ENCODE assay signal across 11 mouse cellular contexts in genomic region chr4:140854455-140854864, GRCm38 (mm10). TPM values are rescaled to one million over a fixed set of nuclear protein-coding genes. Genes with fewer than 3 reads are reported as not detected.
DNase-seq lines count a peak whose midpoint lies in the region; ATAC-seq and TF ChIP-seq lines count a peak whose summit lies in the region.
"Had no signal": no experiment of that assay in that cellular context is flagged by ENCODE, and none has a peak within 500 bp of the region (broad histone marks: within the 10 kb centered on the region; RNA-seq: fewer than 3 reads in every experiment).

No protein-coding gene starts in this region.

- TF ChIP-seq EP300 in MEL (IDR thresholded peaks at IDR 0.05; ENCODE audit: low read depth in 1 of 2, low read length in 2 of 2): peak; percentile 81 to 91
- TF ChIP-seq EP300 in liver, postnatal 0 days (IDR thresholded peaks at IDR 0.05; ENCODE audit: low read depth): peak; percentile 99

- no peak for DNase-seq in heart, postnatal 25 days (ENCODE audit: low spot score)
- DNase-seq in MEL (ENCODE audit: low read depth, low spot score): peak; percentile 70
- DNase-seq in liver, postnatal 0 days: peak; percentile 61
- no peak for DNase-seq in thymus, postnatal 4 days
- DNase-seq in lung, adult 2 months: no peak
- DNase-seq: heart, postnatal 14 days had no signal

- H3K4me2 ChIP-seq in heart, embryonic 11.5 days: no peak overlapping the region
- peak overlapping the region; percentile 45 for H3K4me2 ChIP-seq in liver, postnatal 0 days (ENCODE audit: low read depth, low read length)
- H3K4me2 ChIP-seq in neural tube, embryonic 15.5 days: no peak overlapping the region
- H3K4me2 ChIP-seq: lung, embryonic 15.5 days had no signal

- H3K27me3 ChIP-seq in heart, embryonic 11.5 days (ENCODE audit: control insufficient read depth, insufficient read depth, low read length): peaks cover 6% of the 10 kb centered on the region; the same call in 1 of the 2 replicates
- no peaks in the 10 kb centered on the region for H3K27me3 ChIP-seq in MEL (ENCODE audit: control insufficient read depth in 1 of 2, insufficient read depth in 2 of 2, low read length in 2 of 2)
- no peaks in the 10 kb centered on the region for H3K27me3 ChIP-seq in liver, postnatal 0 days (ENCODE audit: insufficient read depth, low read length)
- no peaks in the 10 kb centered on the region for H3K27me3 ChIP-seq in neural tube, embryonic 15.5 days (replicated peaks)
- H3K27me3 ChIP-seq: lung, embryonic 15.5 days had no signal

- 30% methylated on average over 10 of the region's 10 CpGs for WGBS in heart, embryonic 11.5 days (ENCODE audit: insufficient replicate concordance)
- 32% methylated on average over 10 of the region's 10 CpGs for WGBS in liver, postnatal 0 days (ENCODE audit: insufficient replicate concordance)
- WGBS in neural tube, embryonic 15.5 days: 68% methylated on average over 10 of the region's 10 CpGs
- 44% methylated on average over 10 of the region's 10 CpGs for WGBS in lung, adult 2 months

- H3K79me2 ChIP-seq in MEL (ENCODE audit: control insufficient read depth, insufficient read depth, low read length, poor library complexity): no peaks in the 10 kb centered on the region

- peak overlapping the region; percentile 19; the same call in 1 of the 2 replicates for H3K9ac ChIP-seq in heart, embryonic 11.5 days (ENCODE audit: low read depth, low read length)
- H3K9ac ChIP-seq in MEL (ENCODE audit: control insufficient read depth, low read depth, low read length, poor library complexity, severe bottlenecking): no peak overlapping the region
- H3K9ac ChIP-seq in liver, postnatal 0 days (replicated peaks): peak overlapping the region; percentile 44
- H3K9ac ChIP-seq in neural tube, embryonic 15.5 days (replicated peaks): no peak overlapping the region
- H3K9ac ChIP-seq: lung, embryonic 15.5 days had no signal

- TF ChIP-seq POLR2A in MEL (IDR thresholded peaks at IDR 0.05; ENCODE audit: control insufficient read depth in 1 of 2, insufficient read depth in 1 of 2, low read depth in 1 of 2, low read length in 2 of 2, poor library complexity in 1 of 2): no peak
- TF ChIP-seq POLR2A in lung, adult 2 months (IDR thresholded peaks at IDR 0.05; ENCODE audit: borderline replicate concordance, extremely low read depth, low read depth, low read length): no peak

- TF ChIP-seq CTCF in MEL (IDR thresholded peaks at IDR 0.05 in 2 of 3, conservative IDR thresholded peaks at IDR 0.05 in 1 of 3; ENCODE audit: control insufficient read depth in 1 of 3, insufficient read depth in 1 of 3, low read depth in 2 of 3, low read length in 3 of 3, poor library complexity in 1 of 3, severe bottlenecking in 1 of 3): no peak
- no peak for TF ChIP-seq CTCF in liver, postnatal 0 days (IDR thresholded peaks at IDR 0.05; ENCODE audit: low read depth)
- no peak for TF ChIP-seq CTCF in lung, adult 2 months (IDR thresholded peaks at IDR 0.05; ENCODE audit: insufficient read depth, low read length)

- ATAC-seq in heart, embryonic 11.5 days (replicated peaks; ENCODE audit: insufficient number of reproducible peaks, low FRiP score, low TSS enrichment): peak; percentile 74
- peak; percentile 79 for ATAC-seq in erythroblast, adult 5-6 weeks (replicated peaks; ENCODE audit: low FRiP score, poor library complexity, severe bottlenecking)
- peak; percentile 87 for ATAC-seq in liver, postnatal 0 days
- ATAC-seq in neural tube, embryonic 15.5 days (ENCODE audit: low FRiP score): no peak

- H3K27ac ChIP-seq in heart, embryonic 11.5 days (ENCODE audit: low read depth, low read length): peak overlapping the region; percentile 71
- H3K27ac ChIP-seq in MEL (ENCODE audit: control insufficient read depth, low read depth, low read length): peak overlapping the region; percentile 31; the same call in 1 of the 2 replicates
- peak overlapping the region; percentile 97 for H3K27ac ChIP-seq in liver, postnatal 0 days (ENCODE audit: low read depth)
- no peak overlapping the region for H3K27ac ChIP-seq in neural tube, embryonic 15.5 days (replicated peaks)
- H3K27ac ChIP-seq: lung, embryonic 15.5 days had no signal

- no peak overlapping the region for H3K4me3 ChIP-seq in heart, embryonic 11.5 days (ENCODE audit: low read depth, low read length)
- H3K4me3 ChIP-seq in MEL (ENCODE audit: control insufficient read depth in 1 of 2, insufficient read depth in 1 of 2, low read depth in 2 of 2, low read length in 2 of 2): no peak overlapping the region
- H3K4me3 ChIP-seq in liver, postnatal 0 days (ENCODE audit: low read depth, low read length): no peak overlapping the region
- H3K4me3 ChIP-seq in neural tube, embryonic 15.5 days (replicated peaks): no peak overlapping the region
- no peak overlapping the region for H3K4me3 ChIP-seq in lung, adult 2 months (replicated peaks; ENCODE audit: extremely low read depth, low read depth, low read length)
- H3K4me3 ChIP-seq: lung, embryonic 15.5 days had no signal

- TF ChIP-seq RAD21 in MEL (IDR thresholded peaks at IDR 0.05; ENCODE audit: low read depth, low read length): no peak

- no peaks in the 10 kb centered on the region for H3K9me3 ChIP-seq in heart, embryonic 11.5 days (replicated peaks; ENCODE audit: control insufficient read depth, low read length)
- H3K9me3 ChIP-seq in MEL (replicated peaks; ENCODE audit: insufficient read depth, low read length): no peaks in the 10 kb centered on the region
- no peaks in the 10 kb centered on the region for H3K9me3 ChIP-seq in liver, postnatal 0 days (ENCODE audit: low read length)
- H3K9me3 ChIP-seq in neural tube, embryonic 15.5 days (replicated peaks): no peaks in the 10 kb centered on the region
- H3K9me3 ChIP-seq: lung, embryonic 15.5 days had no signal

- intact Hi-C loops in heart, postnatal 25 days (cut with DNase I): no loop called here

- H3K36me3 ChIP-seq in heart, embryonic 11.5 days (ENCODE audit: control insufficient read depth, insufficient read depth, low read length): no peaks in the 10 kb centered on the region
- peaks cover 0 to 6% of the 10 kb centered on the region in 2 experiments; a peak in 2 of 4 replicates for H3K36me3 ChIP-seq in MEL (ENCODE audit: control insufficient read depth in 1 of 2, insufficient read depth in 2 of 2, low read length in 2 of 2)
- no peaks in the 10 kb centered on the region for H3K36me3 ChIP-seq in liver, postnatal 0 days (replicated peaks; ENCODE audit: insufficient read depth, low read length)
- no peaks in the 10 kb centered on the region for H3K36me3 ChIP-seq in neural tube, embryonic 15.5 days
- H3K36me3 ChIP-seq: lung, embryonic 15.5 days had no signal

- 0 out of 2 replicates have a peak, but pooled peaks cover 2% of the 10 kb centered on the region for H3K4me1 ChIP-seq in heart, embryonic 11.5 days (ENCODE audit: control insufficient read depth, insufficient read depth, low read length)
- H3K4me1 ChIP-seq in MEL (ENCODE audit: control insufficient read depth in 1 of 2, insufficient read depth in 2 of 2, low read length in 2 of 2): peaks cover 3 to 31% of the 10 kb centered on the region in 2 experiments; a peak in 3 of 4 replicates
- peaks cover 41% of the 10 kb centered on the region for H3K4me1 ChIP-seq in liver, postnatal 0 days (ENCODE audit: insufficient read depth)
- no peaks in the 10 kb centered on the region for H3K4me1 ChIP-seq in neural tube, embryonic 15.5 days
- no peaks in the 10 kb centered on the region for H3K4me1 ChIP-seq in lung, adult 2 months (ENCODE audit: control insufficient read depth, insufficient read depth, low read length)

TF ChIP-seq in MEL, 35 proteins besides CTCF, POLR2A, EP300 and RAD21 (continues in another document):
- TF ChIP-seq TBP (IDR thresholded peaks at IDR 0.05; ENCODE audit: low read depth, low read length) (no peak), ETS1 (IDR thresholded peaks at IDR 0.05; ENCODE audit: low read depth, low read length) (peak; percentile 90)

RNA-seq across cellular contexts. Expression of gene Padi1, which starts 8.9 kb away (rescaled TPM):
- polyA plus RNA-seq in heart, embryonic 11.5 days (2014; fragmentation: Nextera tagmentation; extraction: Ambion mirVana): 0.19 and 0.24 TPM in 2 replicates
- total RNA-seq in heart, postnatal 25 days (2021): not detected
- 0.26 and 0.31 TPM in 2 replicates for total RNA-seq in MEL (2012; rRNA removed)
- polyA plus RNA-seq in MEL (2012; ENCODE audit: insufficient read depth in 1 of 2, insufficient read length in 2 of 2, low read depth in 1 of 2, low replicate concordance in 2 of 2, missing spikeins in 1 of 2): under 1 TPM in 1 of 2 experiments, not detected in 1; 0.40 TPM
- total RNA-seq in erythroblast, adult 5-6 weeks (2015; ENCODE audit: low replicate concordance): not detected in 2 replicates
- total RNA-seq in erythroblast, adult 5-6 weeks (2017; ENCODE audit: low replicate concordance): not detected in 2 replicates
- 0.02 TPM in 1 of 2 replicates, not detected in the other for polyA plus RNA-seq in liver, postnatal 0 days (2015; fragmentation: Nextera tagmentation; extraction: Ambion mirVana)
- 0.08 and 0.24 TPM in 2 replicates for polyA plus RNA-seq in neural tube, embryonic 15.5 days (2015; fragmentation: Nextera tagmentation; extraction: Ambion mirVana)
- polyA plus RNA-seq in lung, adult 2 months (2012; rRNA removed): 0.36 and 1.9 TPM in 2 replicates
- total RNA-seq: heart, postnatal 14 days; layer of hippocampus, adult 18-20 months had no signal

RNA-seq across cellular contexts. Expression of gene Padi3, which starts 44.0 kb away (rescaled TPM):
- polyA plus RNA-seq in heart, embryonic 11.5 days (2014; fragmentation: Nextera tagmentation; extraction: Ambion mirVana): 0.39 and 0.63 TPM in 2 replicates
- under 1 TPM in 1 of 2 experiments, not detected in 1; 0.20 TPM for total RNA-seq in heart, postnatal 25 days (2021)
- 75.9 and 106 TPM in 2 replicates for total RNA-seq in MEL (2012; rRNA removed)
- 10 to 100 TPM in 1 of 2 experiments, not detected in 1; 73.1 TPM for polyA plus RNA-seq in MEL (2012; ENCODE audit: insufficient read depth in 1 of 2, insufficient read length in 2 of 2, low read depth in 1 of 2, low replicate concordance in 2 of 2, missing spikeins in 1 of 2)
- not detected in 2 replicates for total RNA-seq in erythroblast, adult 5-6 weeks (2015; ENCODE audit: low replicate concordance)
- not detected in 2 replicates for total RNA-seq in erythroblast, adult 5-6 weeks (2017; ENCODE audit: low replicate concordance)
- polyA plus RNA-seq in liver, postnatal 0 days (2015; fragmentation: Nextera tagmentation; extraction: Ambion mirVana): 0.06 and 0.11 TPM in 2 replicates
- 0.22 TPM in 1 of 2 replicates, not detected in the other for polyA plus RNA-seq in neural tube, embryonic 15.5 days (2015; fragmentation: Nextera tagmentation; extraction: Ambion mirVana)
- 0.21 and 0.34 TPM in 2 replicates for polyA plus RNA-seq in lung, adult 2 months (2012; rRNA removed)
- total RNA-seq: layer of hippocampus, adult 18-20 months had no signal

RNA-seq across cellular contexts. Expression of gene Padi2, which starts 51.7 kb away (rescaled TPM):
- polyA plus RNA-seq in heart, embryonic 11.5 days (2014; fragmentation: Nextera tagmentation; extraction: Ambion mirVana): 3.8 and 5.9 TPM in 2 replicates
- under 1 TPM; 0.42 to 0.81 TPM for total RNA-seq in heart, postnatal 25 days (2021)
- total RNA-seq in MEL (2012; rRNA removed): 0.07 and 0.27 TPM in 2 replicates
- polyA plus RNA-seq in MEL (2012; ENCODE audit: insufficient read depth in 1 of 2, insufficient read length in 2 of 2, low read depth in 1 of 2, low replicate concordance in 2 of 2, missing spikeins in 1 of 2): under 1 TPM in 1 of 2 experiments, not detected in 1; 0.07 TPM
- 5.4 and 7.1 TPM in 2 replicates for total RNA-seq in erythroblast, adult 5-6 weeks (2015; ENCODE audit: low replicate concordance)
- total RNA-seq in erythroblast, adult 5-6 weeks (2017; ENCODE audit: low replicate concordance): 5.0 and 5.1 TPM in 2 replicates
- polyA plus RNA-seq in liver, postnatal 0 days (2015; fragmentation: Nextera tagmentation; extraction: Ambion mirVana): 1.9 and 2.1 TPM in 2 replicates
- 1.0 and 2.9 TPM in 2 replicates for polyA plus RNA-seq in neural tube, embryonic 15.5 days (2015; fragmentation: Nextera tagmentation; extraction: Ambion mirVana)
- 3.7 and 4.7 TPM in 2 replicates for polyA plus RNA-seq in lung, adult 2 months (2012; rRNA removed)

Comparison
In these comparisons a context has a peak if more than half of its experiments do, and no peak if none do; other contexts are left out.
1. H3K9ac ChIP-seq: peak in heart, embryonic 11.5 days (single experiment) and liver, postnatal 0 days (single experiment); none in MEL (single experiment) and neural tube, embryonic 15.5 days (single experiment).
2. DNase-seq: peak in MEL (single experiment) and liver, postnatal 0 days (single experiment); none in heart, postnatal 25 days (single experiment), thymus, postnatal 4 days (single experiment) and lung, adult 2 months (single experiment).